Mouse (Mus musculus) monocyte, adult 2 months (primary cell): Measurements from ENCODE around the gene Arhgdib.
A peak's percentile ranks its signal among the peaks of the same experiment; 100 is the strongest.
"Not testable (repeated sequence)": the region's sequence is repeated elsewhere in the genome, so short reads cannot be mapped to it uniquely, and the experiment has no call there.

ENCODE experiments used
- DNase-seq, 2 experiments: peaks; one replicate each; pipeline ENCODE4 v3.0.0; 2022; ENCODE audit warnings: low spot score in 2 of 2, low read depth in 1 of 2

Arhgdib gene

GRCm38 (mm10) chr6:136941051-136942021 is at the start of gene Arhgdib:
Gene Arhgdib (minus strand): TSS chr6:136941899.
- peak in 1 of 2 experiments; percentile 41 for DNase-seq

GRCm38 (mm10) chr6:136990557-136990956 is 48.9 kb upstream of the Arhgdib start:
- no peak for DNase-seq

GRCm38 (mm10) chr6:136989824-136990497 is 48.3 kb upstream of the Arhgdib start:
- DNase-seq, result no peak

GRCm38 (mm10) chr6:136988536-136989060 is 46.9 kb upstream of the Arhgdib start:
- DNase-seq, result no peak

GRCm38 (mm10) chr6:136986718-136987117 is 45.0 kb upstream of the Arhgdib start:
- no peak for DNase-seq

- DNase-seq, result no peak
Measured at GRCm38 (mm10) chr6:136986019-136986418, 44.3 kb upstream of the Arhgdib start.

- no peak for DNase-seq
Measured at GRCm38 (mm10) chr6:136983201-136983600, 41.5 kb upstream of the Arhgdib start.

- no peak for DNase-seq
Measured at GRCm38 (mm10) chr6:136982581-136982980, 40.9 kb upstream of the Arhgdib start.

- no peak for DNase-seq
Measured at GRCm38 (mm10) chr6:136980331-136980746, 38.6 kb upstream of the Arhgdib start.

- no peak for DNase-seq
Measured at GRCm38 (mm10) chr6:136979274-136980082, 37.8 kb upstream of the Arhgdib start.

GRCm38 (mm10) chr6:136968877-136969276 is 27.2 kb upstream of the Arhgdib start:
- not testable (repeated sequence) for DNase-seq

- no peak for DNase-seq
Measured at GRCm38 (mm10) chr6:136967466-136967865, 25.8 kb upstream of the Arhgdib start.

GRCm38 (mm10) chr6:136965912-136966311 is 24.2 kb upstream of the Arhgdib start:
- no peak for DNase-seq

GRCm38 (mm10) chr6:136964609-136965510 is 23.2 kb upstream of the Arhgdib start:
- peak in 1 of 2 experiments; percentile 28 for DNase-seq

- no peak for DNase-seq
Measured at GRCm38 (mm10) chr6:136962957-136963356, 21.3 kb upstream of the Arhgdib start.

GRCm38 (mm10) chr6:136959131-136959530 is 17.4 kb upstream of the Arhgdib start:
- DNase-seq, result no peak

- no peak for DNase-seq
Measured at GRCm38 (mm10) chr6:136957062-136957461, 15.4 kb upstream of the Arhgdib start.

GRCm38 (mm10) chr6:136955240-136955639 is 13.5 kb upstream of the Arhgdib start:
- no peak for DNase-seq

GRCm38 (mm10) chr6:136954715-136955114 is 13.0 kb upstream of the Arhgdib start:
- no peak for DNase-seq

GRCm38 (mm10) chr6:136954192-136954591 is 12.5 kb upstream of the Arhgdib start:
- no peak for DNase-seq
